In genomic region chr14:25180126-25180525, GRCm38 (mm10) we compare ENCODE assay signal across 29 mouse cellular contexts.
DNase-seq lines count a peak whose midpoint lies in the region; ATAC-seq and TF ChIP-seq lines count a peak whose summit lies in the region.
"Had no signal": no experiment of that assay in that cellular context is flagged by ENCODE, and none has a peak within 500 bp of the region (broad histone marks: within the 10 kb centered on the region; RNA-seq: fewer than 3 reads in every experiment).

No protein-coding gene starts in this region.

- no peak for ATAC-seq in hindbrain, embryonic 13.5 days (ENCODE audit: low FRiP score)
- no peak for ATAC-seq in hindbrain, postnatal 0 days
- no peak for ATAC-seq in midbrain, embryonic 13.5 days
- ATAC-seq in midbrain, embryonic 16.5 days, result no peak
- ATAC-seq: activated CD4-positive, CD25-positive, alpha-beta regulatory T cell, adult 4 months; CD4-positive, CD25-positive, alpha-beta regulatory T cell, adult 4 months; forebrain, embryonic 14.5 days; Patski had no signal

- H3K36me3 ChIP-seq in hindbrain, embryonic 13.5 days, result no peaks in the 10 kb centered on the region
- H3K36me3 ChIP-seq in hindbrain, postnatal 0 days (ENCODE audit: insufficient read depth, low read length), result no peaks in the 10 kb centered on the region
- no peaks in the 10 kb centered on the region for H3K36me3 ChIP-seq in midbrain, embryonic 13.5 days
- H3K36me3 ChIP-seq in midbrain, embryonic 10.5 days, result no peaks in the 10 kb centered on the region
- H3K36me3 ChIP-seq in midbrain, embryonic 16.5 days (ENCODE audit: control insufficient read depth, insufficient read depth, low read length), result no peaks in the 10 kb centered on the region
- H3K36me3 ChIP-seq: embryonic facial prominence, embryonic 13.5 days; embryonic facial prominence, embryonic 15.5 days; forebrain, embryonic 10.5 days; forebrain, embryonic 12.5 days; G1E had no signal

- no peak overlapping the region for H3K9ac ChIP-seq in hindbrain, embryonic 13.5 days
- no peak overlapping the region for H3K9ac ChIP-seq in hindbrain, postnatal 0 days (replicated peaks; ENCODE audit: low read length)
- no peak overlapping the region for H3K9ac ChIP-seq in midbrain, embryonic 13.5 days (replicated peaks)
- H3K9ac ChIP-seq in midbrain, embryonic 16.5 days (ENCODE audit: low read depth, low read length), result no peak overlapping the region
- H3K9ac ChIP-seq: embryonic facial prominence, embryonic 13.5 days; embryonic facial prominence, embryonic 15.5 days; forebrain, embryonic 12.5 days had no signal

- 50% methylated on average over 9 of the region's 9 CpGs for WGBS in hindbrain, embryonic 13.5 days
- 50% methylated on average over 9 of the region's 9 CpGs for WGBS in hindbrain, postnatal 0 days
- 46% methylated on average over 9 of the region's 9 CpGs for WGBS in midbrain, embryonic 13.5 days
- WGBS in midbrain, embryonic 10.5 days, result 83% methylated on average over 9 of the region's 9 CpGs
- 35% methylated on average over 9 of the region's 9 CpGs for WGBS in midbrain, embryonic 16.5 days

- 0 out of 2 replicates have a peak overlapping the region, but pooled peaks have one; percentile 19 for H3K27ac ChIP-seq in hindbrain, embryonic 13.5 days
- H3K27ac ChIP-seq in hindbrain, postnatal 0 days, result no peak overlapping the region
- H3K27ac ChIP-seq in midbrain, embryonic 13.5 days, result peak overlapping the region; percentile 35; the same call in 1 of the 2 replicates
- H3K27ac ChIP-seq in midbrain, embryonic 10.5 days (replicated peaks), result no peak overlapping the region
- peak overlapping the region; percentile 50; the same call in 1 of the 2 replicates for H3K27ac ChIP-seq in midbrain, embryonic 16.5 days (ENCODE audit: low read length)
- H3K27ac ChIP-seq: embryonic facial prominence, embryonic 13.5 days; embryonic facial prominence, embryonic 15.5 days; forebrain, embryonic 10.5 days; forebrain, embryonic 12.5 days had no signal

- no peak for DNase-seq in hindbrain, postnatal 0 days (ENCODE audit: low spot score)
- DNase-seq in midbrain, embryonic 10.5 days (ENCODE audit: low spot score), result no peak
- DNase-seq in brain, embryonic 14.5 days (ENCODE audit: low read depth), result peak; percentile 53
- DNase-seq in testis, postnatal 14 days (ENCODE audit: low spot score), result no peak
- DNase-seq in gastrocnemius, postnatal 25 days, result no peak
- DNase-seq: adrenal gland, adult 8-10 months; adrenal gland, postnatal 14 days; adrenal gland, postnatal 36 days; B cell, adult 2 months; cerebellum, adult 11 months; cerebellum, adult 18-20 months; cerebellum, adult 8-10 months; cerebellum, adult 9-11 months; cerebellum, postnatal 14 days; cerebellum, postnatal 36 days; embryo, embryonic 11 days had no signal

- H3K27me3 ChIP-seq in hindbrain, embryonic 13.5 days, result no peaks in the 10 kb centered on the region
- no peaks in the 10 kb centered on the region for H3K27me3 ChIP-seq in hindbrain, postnatal 0 days (ENCODE audit: insufficient read depth, low read length)
- no peaks in the 10 kb centered on the region for H3K27me3 ChIP-seq in midbrain, embryonic 13.5 days
- peaks cover 23% of the 10 kb centered on the region for H3K27me3 ChIP-seq in midbrain, embryonic 10.5 days (ENCODE audit: low read depth, poor library complexity, severe bottlenecking)
- no peaks in the 10 kb centered on the region for H3K27me3 ChIP-seq in midbrain, embryonic 16.5 days (ENCODE audit: control insufficient read depth, insufficient read depth, low read depth, low read length)
- H3K27me3 ChIP-seq: embryonic facial prominence, embryonic 13.5 days; forebrain, embryonic 12.5 days; Patski had no signal

- H3K9me3 ChIP-seq in hindbrain, embryonic 13.5 days, result no peaks in the 10 kb centered on the region
- H3K9me3 ChIP-seq in hindbrain, postnatal 0 days (ENCODE audit: low read length), result no peaks in the 10 kb centered on the region
- no peaks in the 10 kb centered on the region for H3K9me3 ChIP-seq in midbrain, embryonic 13.5 days
- H3K9me3 ChIP-seq in midbrain, embryonic 10.5 days (replicated peaks), result no peaks in the 10 kb centered on the region
- no peaks in the 10 kb centered on the region for H3K9me3 ChIP-seq in midbrain, embryonic 16.5 days (replicated peaks; ENCODE audit: control insufficient read depth, low read length, poor library complexity, severe bottlenecking)
- H3K9me3 ChIP-seq: embryonic facial prominence, embryonic 13.5 days; embryonic facial prominence, embryonic 15.5 days; forebrain, embryonic 10.5 days; forebrain, embryonic 12.5 days had no signal

- peaks cover 18% of the 10 kb centered on the region for H3K4me1 ChIP-seq in hindbrain, embryonic 13.5 days (replicated peaks)
- no peaks in the 10 kb centered on the region for H3K4me1 ChIP-seq in hindbrain, postnatal 0 days (ENCODE audit: insufficient read depth, low read length)
- peaks cover 24% of the 10 kb centered on the region for H3K4me1 ChIP-seq in midbrain, embryonic 13.5 days (replicated peaks)
- H3K4me1 ChIP-seq in midbrain, embryonic 10.5 days, result peaks cover 19% of the 10 kb centered on the region; the same call in 1 of the 2 replicates
- H3K4me1 ChIP-seq in midbrain, embryonic 16.5 days (ENCODE audit: control insufficient read depth, insufficient read depth, low read length), result peaks cover 14% of the 10 kb centered on the region

- no peak for TF ChIP-seq CTCF in hindbrain, postnatal 0 days (IDR thresholded peaks at IDR 0.05; ENCODE audit: low read depth)
- TF ChIP-seq CTCF in brain, embryonic 14.5 days (IDR thresholded peaks at IDR 0.05; ENCODE audit: borderline replicate concordance, extremely low read depth, insufficient read depth, insufficient read length), result no peak

- H3K4me2 ChIP-seq in hindbrain, embryonic 13.5 days, result no peak overlapping the region
- no peak overlapping the region for H3K4me2 ChIP-seq in hindbrain, postnatal 0 days (ENCODE audit: low read depth, low read length)
- H3K4me2 ChIP-seq in midbrain, embryonic 13.5 days (replicated peaks), result no peak overlapping the region
- no peak overlapping the region for H3K4me2 ChIP-seq in midbrain, embryonic 16.5 days (ENCODE audit: low read length)
- H3K4me2 ChIP-seq: embryonic facial prominence, embryonic 13.5 days; embryonic facial prominence, embryonic 15.5 days; forebrain, embryonic 12.5 days had no signal

- TF ChIP-seq POLR2A in brain, embryonic 14.5 days (IDR thresholded peaks at IDR 0.05; ENCODE audit: borderline replicate concordance, extremely low read depth, insufficient read depth, insufficient read length, poor library complexity, severe bottlenecking), result no peak

- H3K4me3 ChIP-seq in hindbrain, embryonic 13.5 days, result no peak overlapping the region
- no peak overlapping the region for H3K4me3 ChIP-seq in hindbrain, postnatal 0 days (ENCODE audit: low read length)
- no peak overlapping the region for H3K4me3 ChIP-seq in midbrain, embryonic 13.5 days (replicated peaks)
- no peak overlapping the region for H3K4me3 ChIP-seq in midbrain, embryonic 10.5 days
- no peak overlapping the region for H3K4me3 ChIP-seq in midbrain, embryonic 16.5 days (ENCODE audit: low read depth, low read length)
- H3K4me3 ChIP-seq: embryonic facial prominence, embryonic 13.5 days; embryonic facial prominence, embryonic 15.5 days; erythroblast, embryonic 14.5 days; forebrain, embryonic 10.5 days; forebrain, embryonic 12.5 days had no signal

Comparison
In these comparisons a context has a peak if more than half of its experiments do, and no peak if none do; other contexts are left out.
1. H3K27ac ChIP-seq: peak in hindbrain, embryonic 13.5 days (single experiment), midbrain, embryonic 13.5 days (single experiment) and midbrain, embryonic 16.5 days (single experiment); none in hindbrain, postnatal 0 days (single experiment) and midbrain, embryonic 10.5 days (single experiment).